Mouse (Mus musculus) frontal cortex, postnatal 10 days (tissue): ENCODE measurements at regions not wholly inside any gene's neighbourhood (a gene's known extent, or its start where the extent isn't known, plus 50 kb on each side); places are given as distances from the start of the nearest gene placed in this dataset.
A peak's percentile ranks its signal among the peaks of the same experiment; 100 is the strongest.

Experiments used
- DNase-seq, 2 experiments: peaks; one replicate each; pipeline ENCODE4 v3.0.0; 2022; ENCODE audit warnings: low spot score in 2 of 2, mixed read lengths in 1 of 2

GRCm38 (mm10) chr16:30160399-30160798, 96.2 kb downstream of the Hes1 start:
- no peak for DNase-seq

GRCm38 (mm10) chr16:30163303-30163702, 99.1 kb downstream of the Hes1 start:
- DNase-seq: no peak

- DNase-seq: no peak
Observed at GRCm38 (mm10) chr16:30165667-30166180, 101.5 kb downstream of the Hes1 start.

- no peak for DNase-seq
Observed at GRCm38 (mm10) chr16:30171381-30172079, 95.8 kb downstream of the Cpn2 start.

- no peak for DNase-seq
Observed at GRCm38 (mm10) chr16:30172136-30172731, 95.1 kb downstream of the Cpn2 start.

- peak; percentile 50 to 51 for DNase-seq
Observed at GRCm38 (mm10) chr16:30172798-30173202, 94.5 kb downstream of the Cpn2 start.

GRCm38 (mm10) chr16:30173953-30174874, 93.1 kb downstream of the Cpn2 start:
- DNase-seq: no peak

- no peak for DNase-seq
Observed at GRCm38 (mm10) chr16:30176306-30176705, 91.0 kb downstream of the Cpn2 start.

GRCm38 (mm10) chr16:30177769-30178168, 89.5 kb downstream of the Cpn2 start:
- no peak for DNase-seq

- no peak for DNase-seq
Observed at GRCm38 (mm10) chr16:30178596-30178995, 88.7 kb downstream of the Cpn2 start.

GRCm38 (mm10) chr16:30179504-30179976, 87.8 kb downstream of the Cpn2 start:
- DNase-seq: no peak

GRCm38 (mm10) chr16:30181116-30181515, 86.2 kb downstream of the Cpn2 start:
- DNase-seq: no peak

GRCm38 (mm10) chr16:30184591-30185265, 82.6 kb downstream of the Cpn2 start:
- DNase-seq: peak; percentile 73 to 80

- no peak for DNase-seq
Observed at GRCm38 (mm10) chr16:30185707-30186106, 81.6 kb downstream of the Cpn2 start.

GRCm38 (mm10) chr16:30186201-30186700, 81.0 kb downstream of the Cpn2 start:
- DNase-seq: no peak

GRCm38 (mm10) chr16:30186701-30187270, 80.5 kb downstream of the Cpn2 start:
- DNase-seq: no peak

GRCm38 (mm10) chr16:30187400-30187799, 79.9 kb downstream of the Cpn2 start:
- no peak for DNase-seq

GRCm38 (mm10) chr16:30187907-30188414, 79.3 kb downstream of the Cpn2 start:
- peak; percentile 83 to 88 for DNase-seq

- peak; percentile 47 to 55 for DNase-seq
Observed at GRCm38 (mm10) chr16:30188769-30189430, 78.4 kb downstream of the Cpn2 start.

- DNase-seq: no peak
Observed at GRCm38 (mm10) chr16:30190351-30190750, 76.9 kb downstream of the Cpn2 start.
